Comparison of ENCODE assay signal across 10 mouse cellular contexts in genomic region chr7:34929614-34930262, GRCm38 (mm10). TPM values are rescaled to one million over a fixed set of nuclear protein-coding genes. Genes with fewer than 3 reads are reported as not detected.
DNase-seq lines count a peak whose midpoint lies in the region; ATAC-seq and TF ChIP-seq lines count a peak whose summit lies in the region.
"Had no signal": no experiment of that assay in that cellular context is flagged by ENCODE, and none has a peak within 500 bp of the region (broad histone marks: within the 10 kb centered on the region; RNA-seq: fewer than 3 reads in every experiment).

No protein-coding gene starts in this region.

- peak; percentile 55; the same call in 1 of the 2 replicates for ATAC-seq in kidney, embryonic 15.5 days (replicated peaks; ENCODE audit: low FRiP score)
- ATAC-seq in embryonic facial prominence, embryonic 12.5 days (ENCODE audit: insufficient number of reproducible peaks, insufficient read depth, low FRiP score, low TSS enrichment): peak; percentile 70
- ATAC-seq in midbrain, embryonic 15.5 days (replicated peaks): peak; percentile 59; the same call in 1 of the 2 replicates
- ATAC-seq in CD4-positive, CD25-positive, alpha-beta regulatory T cell, adult 4 months: no peak

- peaks cover 28% of the 10 kb centered on the region for H3K4me1 ChIP-seq in kidney, embryonic 15.5 days
- peaks cover 16% of the 10 kb centered on the region for H3K4me1 ChIP-seq in embryonic facial prominence, embryonic 12.5 days
- peaks cover 36% of the 10 kb centered on the region for H3K4me1 ChIP-seq in midbrain, embryonic 15.5 days
- H3K4me1 ChIP-seq in kidney, adult 2 months (ENCODE audit: control insufficient read depth, insufficient read depth, low read length): no peaks in the 10 kb centered on the region

- H3K36me3 ChIP-seq in kidney, embryonic 15.5 days: peaks cover 47% of the 10 kb centered on the region
- H3K36me3 ChIP-seq in embryonic facial prominence, embryonic 12.5 days: peaks cover 17% of the 10 kb centered on the region
- no peaks in the 10 kb centered on the region for H3K36me3 ChIP-seq in midbrain, embryonic 15.5 days (replicated peaks)
- no peaks in the 10 kb centered on the region for H3K36me3 ChIP-seq in kidney, adult 2 months (ENCODE audit: control insufficient read depth, insufficient read depth, low read length)

- H3K27me3 ChIP-seq in kidney, embryonic 15.5 days: no peaks in the 10 kb centered on the region
- H3K27me3 ChIP-seq in embryonic facial prominence, embryonic 12.5 days: no peaks in the 10 kb centered on the region
- H3K27me3 ChIP-seq in midbrain, embryonic 15.5 days (replicated peaks): no peaks in the 10 kb centered on the region
- H3K27me3 ChIP-seq in kidney, adult 2 months (replicated peaks; ENCODE audit: control insufficient read depth, insufficient read depth, low read length): no peaks in the 10 kb centered on the region
- H3K27me3 ChIP-seq: megakaryocyte, embryonic 14.5 days had no signal

- H3K9ac ChIP-seq in kidney, embryonic 15.5 days: no peak overlapping the region
- peak overlapping the region; percentile 30; the same call in 1 of the 2 replicates for H3K9ac ChIP-seq in embryonic facial prominence, embryonic 12.5 days
- no peak overlapping the region for H3K9ac ChIP-seq in midbrain, embryonic 15.5 days

- H3K27ac ChIP-seq in kidney, embryonic 15.5 days: peak overlapping the region; percentile 77
- H3K27ac ChIP-seq in embryonic facial prominence, embryonic 12.5 days: peak overlapping the region; percentile 85
- H3K27ac ChIP-seq in midbrain, embryonic 15.5 days: peak overlapping the region; percentile 61
- H3K27ac ChIP-seq in kidney, adult 2 months (ENCODE audit: insufficient read depth, low read depth, low read length): no peak overlapping the region

- no peak for TF ChIP-seq CTCF in kidney, adult 2 months (conservative IDR thresholded peaks at IDR 0.05; ENCODE audit: insufficient read depth, insufficient read length, low read depth, low read length)

- no peaks in the 10 kb centered on the region for H3K9me3 ChIP-seq in kidney, embryonic 15.5 days (replicated peaks)
- no peaks in the 10 kb centered on the region for H3K9me3 ChIP-seq in embryonic facial prominence, embryonic 12.5 days
- H3K9me3 ChIP-seq in midbrain, embryonic 15.5 days: no peaks in the 10 kb centered on the region
- H3K9me3 ChIP-seq: G1E; megakaryocyte, embryonic 14.5 days had no signal

- intact Hi-C loops in heart, postnatal 36 days (cut with DNase I): no loop called here

- DNase-seq in kidney, postnatal 36 days: no peak
- peak; percentile 15 for DNase-seq in heart, postnatal 36 days
- DNase-seq in kidney, adult 2 months: no peak
- DNase-seq in spleen, postnatal 36 days (ENCODE audit: low spot score in 2 of 2): no peak

- no peak overlapping the region for H3K4me2 ChIP-seq in kidney, embryonic 15.5 days
- H3K4me2 ChIP-seq in embryonic facial prominence, embryonic 12.5 days (replicated peaks): no peak overlapping the region
- no peak overlapping the region for H3K4me2 ChIP-seq in midbrain, embryonic 15.5 days

- no peak for TF ChIP-seq POLR2A in kidney, adult 2 months (IDR thresholded peaks at IDR 0.05; ENCODE audit: low read depth, low read length)

- H3K4me3 ChIP-seq in kidney, embryonic 15.5 days (replicated peaks): no peak overlapping the region
- H3K4me3 ChIP-seq in embryonic facial prominence, embryonic 12.5 days: no peak overlapping the region
- no peak overlapping the region for H3K4me3 ChIP-seq in midbrain, embryonic 15.5 days
- no peak overlapping the region for H3K4me3 ChIP-seq in kidney, adult 2 months (ENCODE audit: insufficient read depth, low read depth, low read length)
- H3K4me3 ChIP-seq: megakaryocyte, embryonic 14.5 days had no signal

- WGBS in kidney, embryonic 15.5 days: 29% methylated on average over 8 of the region's 8 CpGs
- 34% methylated on average over 8 of the region's 8 CpGs for WGBS in embryonic facial prominence, embryonic 12.5 days
- 35% methylated on average over 8 of the region's 8 CpGs for WGBS in midbrain, embryonic 15.5 days
- 50% methylated on average over 8 of the region's 8 CpGs for WGBS in kidney, adult 2 months

RNA-seq across cellular contexts. Expression of gene Pepd, which starts 17.6 kb away (rescaled TPM):
- 115 and 117 TPM in 2 replicates for polyA plus RNA-seq in kidney, embryonic 15.5 days (2015; fragmentation: Nextera tagmentation; extraction: Ambion mirVana)
- 62.6 and 62.9 TPM in 2 replicates for polyA plus RNA-seq in embryonic facial prominence, embryonic 12.5 days (2016; fragmentation: Nextera tagmentation; extraction: Ambion mirVana)
- 10 to 100 TPM; 24.1 to 25.9 TPM for total RNA-seq in heart, postnatal 36 days (2021)
- polyA plus RNA-seq in midbrain, embryonic 15.5 days (2015; fragmentation: Nextera tagmentation; extraction: Ambion mirVana): 62.5 and 66.3 TPM in 2 replicates
- 10 to 100 TPM; 49.8 to 70.8 TPM for polyA plus RNA-seq in CD4-positive, CD25-positive, alpha-beta regulatory T cell, adult 4 months (2017; shearing (Covaris generic))
- polyA plus RNA-seq in kidney, adult 2 months (2012; rRNA removed): 299 and 326 TPM in 2 replicates

Comparison
In these comparisons a context has a peak if more than half of its experiments do, and no peak if none do; other contexts are left out.
1. DNase-seq: peak in heart, postnatal 36 days (2 of 2); none in kidney, postnatal 36 days (0 of 2), kidney, adult 2 months (single experiment) and spleen, postnatal 36 days (0 of 2).